Mouse (Mus musculus) liver, embryonic 14.5 days (tissue): ENCODE data around the gene Ldlrad2. TPM values are rescaled to one million over a fixed set of nuclear protein-coding genes. Genes with fewer than 3 reads are reported as not detected.

Source experiments
- ATAC-seq: fragments of 200-750 bp; cut with Nextera tagmentation; 2 replicates; pipeline ENCODE4 v1.8.0; 2017; ENCODE audit warnings: moderate number of reproducible peaks, mild to moderate bottlenecking, moderate library complexity; ENCODE audit not compliant: insufficient read depth
- DNase-seq, 3 experiments: peaks; one replicate each; pipeline ENCODE4 v3.0.0-alpha.2; 2012 to 2013; ENCODE audit warnings: low read depth in 3 of 3, low spot score in 3 of 3
- H3K27ac ChIP-seq: fragments of 300-500 bp; sonication (generic); 2 replicates; pipeline ENCODE4 v1.5.1; 2014; ENCODE audit warnings: moderate library complexity, mild to moderate bottlenecking, control low read depth, inconsistent platforms
- H3K27me3 ChIP-seq: fragments of 300-500 bp; sonication (generic); 2 replicates; pipeline ENCODE4 v1.6.1; 2014; ENCODE audit warnings: mild to moderate bottlenecking, low read length, moderate library complexity; ENCODE audit not compliant: control insufficient read depth, insufficient read depth
- H3K36me3 ChIP-seq: fragments of 300-500 bp; sonication (generic); replicated peaks from 2 replicates; pipeline ENCODE4 v1.6.1; 2014; ENCODE audit warnings: low read depth; ENCODE audit not compliant: control insufficient read depth, insufficient read depth
- H3K4me1 ChIP-seq, 2 experiments: fragments of 200-500 bp in 1 of 2; fragments of 300-500 bp in 1 of 2; sonication (generic) in 1 of 2; replicated peaks; 2 replicates each; pipeline ENCODE4 v1.6.1; 2012 to 2014; ENCODE audit warnings: antibody characterized with exemption in 1 of 2, inconsistent platforms in 1 of 2, low read length in 1 of 2; ENCODE audit not compliant: control insufficient read depth in 2 of 2, insufficient read depth in 2 of 2
- H3K4me2 ChIP-seq: fragments of 300-500 bp; sonication (generic); 2 replicates; pipeline ENCODE4 v1.6.1; 2014; ENCODE audit warnings: low read depth, mild to moderate bottlenecking, control low read depth, moderate library complexity
- H3K4me3 ChIP-seq, 2 experiments: fragments of 200-500 bp in 1 of 2; fragments of 300-500 bp in 1 of 2; sonication (generic) in 1 of 2; 2 replicates each; pipeline ENCODE4 v1.5.1; 2012 to 2014; ENCODE audit warnings: low read depth in 2 of 2, low read length in 2 of 2, mild to moderate bottlenecking in 2 of 2, control low read depth in 1 of 2, inconsistent platforms in 1 of 2, moderate library complexity in 1 of 2; ENCODE audit not compliant: insufficient read depth in 1 of 2
- H3K9ac ChIP-seq: fragments of 300-500 bp; sonication (generic); replicated peaks from 2 replicates; pipeline ENCODE4 v1.6.1; 2014; ENCODE audit warnings: mild to moderate bottlenecking, control low read depth, moderate library complexity
- H3K9me3 ChIP-seq: fragments of 300-500 bp; sonication (generic); 2 replicates; pipeline ENCODE4 v1.6.1; 2016; ENCODE audit warnings: low read length, mixed read lengths; ENCODE audit not compliant: control insufficient read depth
- CTCF ChIP-seq: IDR thresholded peaks from 2 replicates; pipeline ENCODE4 v1.5.1; 2016; ENCODE audit warnings: antibody characterized with exemption, low read depth, control low read depth
- EP300 ChIP-seq: IDR thresholded peaks from 2 replicates; pipeline ENCODE4 v1.6.1; 2016; ENCODE audit warnings: antibody characterized with exemption, low read depth
- WGBS: fragments of 180-500 bp; shearing (Covaris S2); extraction: QIAGEN DNeasy Blood & Tissue Kit; methylation state at CpG from one replicate; pipeline ENCODE4 v1.1.7; 2014; ENCODE audit not compliant: insufficient replicate concordance; 5-methylcytosine and 5-hydroxymethylcytosine counted together
- polyA plus RNA-seq, 2 experiments: library from polyadenylated mRNA; depleted of rRNA in 1 of 2; stranded (reverse) in 1 of 2; unstranded in 1 of 2; fragments of >200 nt; fragmentation: Nextera tagmentation in 1 of 2; extraction: Ambion mirVana in 1 of 2; gene quantifications; 2 replicates each; pipeline versions ENCODE4 v1.2.1 to v1.2.3; 2012 to 2014

Gene Ldlrad2
- polyA plus RNA-seq (2012; rRNA removed), result not detected in 2 replicates
- polyA plus RNA-seq (2014; fragmentation: Nextera tagmentation; extraction: Ambion mirVana), result not detected in 2 replicates

- no peak within 1 kb of the TSS for H3K9ac ChIP-seq
- peaks cover 9% of the 10 kb centered on the region for H3K27me3 ChIP-seq
- WGBS, result 73% methylated on average over 10 of the region's 10 CpGs
- ATAC-seq (no peak), DNase-seq (no peak)
- no peaks in the 10 kb centered on the region for H3K9me3 ChIP-seq
- no peak within 1 kb of the TSS for H3K27ac ChIP-seq
- H3K4me3 ChIP-seq, result no peak within 1 kb of the TSS
- no peaks in the 10 kb centered on the region for H3K36me3 ChIP-seq
- H3K4me2 ChIP-seq, result no peak within 1 kb of the TSS
- H3K4me1 ChIP-seq, result no peaks in the 10 kb centered on the region
- TF ChIP-seq CTCF (no peak), EP300 (no peak)
Observed at GRCm38 (mm10) chr4:137574469-137574868, at the start of gene Ldlrad2. Gene Ldlrad2, minus strand, starts transcription at chr4:137574569.

GRCm38 (mm10) chr4:137622847-137623246, 48.5 kb upstream of the Ldlrad2 start:
- H3K36me3 ChIP-seq, result peaks cover 55% of the 10 kb centered on the region
- no peak for ATAC-seq
- no peak overlapping the region for H3K9ac ChIP-seq
- no peaks in the 10 kb centered on the region for H3K27me3 ChIP-seq
- no peaks in the 10 kb centered on the region for H3K4me1 ChIP-seq
- H3K27ac ChIP-seq, result no peak overlapping the region
- no peak overlapping the region for H3K4me3 ChIP-seq
- H3K4me2 ChIP-seq, result no peak overlapping the region
- 72% methylated on average over 8 of the region's 8 CpGs for WGBS
- DNase-seq, result no peak
- no peaks in the 10 kb centered on the region for H3K9me3 ChIP-seq
- TF ChIP-seq EP300 (no peak), CTCF (no peak)

- H3K9ac ChIP-seq, result no peak overlapping the region
- DNase-seq (no peak), ATAC-seq (no peak)
- no peaks in the 10 kb centered on the region for H3K27me3 ChIP-seq
- H3K4me1 ChIP-seq, result peaks cover 0 to 3% of the 10 kb centered on the region in 2 experiments; a peak in 2 of 4 replicates
- no peak for TF ChIP-seq EP300
- TF ChIP-seq CTCF, result no peak
- H3K27ac ChIP-seq, result no peak overlapping the region
- H3K4me2 ChIP-seq, result no peak overlapping the region
- no peak overlapping the region for H3K4me3 ChIP-seq
- H3K9me3 ChIP-seq, result no peaks in the 10 kb centered on the region
- 53% methylated on average over 15 of the region's 15 CpGs for WGBS
- peaks cover 74% of the 10 kb centered on the region for H3K36me3 ChIP-seq
Observed at GRCm38 (mm10) chr4:137610256-137610655, 35.9 kb upstream of the Ldlrad2 start.

- no peak for DNase-seq
- no peak for TF ChIP-seq EP300
- TF ChIP-seq CTCF, result no peak
- no peak overlapping the region for H3K4me2 ChIP-seq
- no peak overlapping the region for H3K4me3 ChIP-seq
- H3K36me3 ChIP-seq, result peaks cover 76% of the 10 kb centered on the region
- no peaks in the 10 kb centered on the region for H3K9me3 ChIP-seq
- no peak overlapping the region for H3K9ac ChIP-seq
- peak; percentile 57; the same call in 1 of the 2 replicates for ATAC-seq
- H3K27ac ChIP-seq, result no peak overlapping the region
- WGBS, result 26% methylated on average over 7 of the region's 7 CpGs
- H3K4me1 ChIP-seq, result peaks cover 0 to 3% of the 10 kb centered on the region in 2 experiments; a peak in 2 of 4 replicates
- H3K27me3 ChIP-seq, result no peaks in the 10 kb centered on the region
Observed at GRCm38 (mm10) chr4:137609702-137610101, 35.3 kb upstream of the Ldlrad2 start.

- Histone ChIP-seq H3K4me1 (peaks cover 0 to 3% of the 10 kb centered on the region in 2 experiments; a peak in 2 of 4 replicates), H3K27ac (no peak overlapping the region), H3K9me3 (no peaks in the 10 kb centered on the region), H3K36me3 (peaks cover 76% of the 10 kb centered on the region), H3K4me3 (no peak overlapping the region), H3K4me2 (no peak overlapping the region), H3K9ac (no peak overlapping the region), H3K27me3 (no peaks in the 10 kb centered on the region)
- TF ChIP-seq EP300 (no peak), CTCF (no peak)
- no peak for DNase-seq
- ATAC-seq, result no peak
- 38% methylated on average over 7 of the region's 7 CpGs for WGBS
Observed at GRCm38 (mm10) chr4:137609281-137609680, 34.9 kb upstream of the Ldlrad2 start.
